Mouse (Mus musculus): Measurements from ENCODE around the gene Lta. TPM values are rescaled to one million over a fixed set of nuclear protein-coding genes. Genes with fewer than 3 reads are reported as not detected.
"Not testable (repeated sequence)": the region's sequence is repeated elsewhere in the genome, so short reads cannot be mapped to it uniquely, and the experiment has no call there.

Lta gene
- polyA plus RNA-seq, 1 experiment, result 0.19 TPM

- TF ChIP-seq CTCF (IDR thresholded peaks at IDR 0.05; ENCODE audit: extremely low read depth, insufficient read depth, low read length), result no peak
- no peak for TF ChIP-seq POLR2A (IDR thresholded peaks at IDR 0.05; ENCODE audit: extremely low read depth, insufficient read depth, low read length)
- peaks cover 12% of the 10 kb centered on the region; the same call in 1 of the 2 replicates for H3K4me1 ChIP-seq (ENCODE audit: control insufficient read depth, insufficient read depth, low read length)
- peak overlapping the region; percentile 95 for H3K27ac ChIP-seq (ENCODE audit: insufficient read depth, low read length)
- peak overlapping the region; percentile 94; the same call in 1 of the 2 replicates for H3K4me3 ChIP-seq (ENCODE audit: insufficient read depth, low read length)
Measured at GRCm38 (mm10) chr17:35240384-35241304, 35.5 kb upstream of the Lta start.

GRCm38 (mm10) chr17:35239700-35240099 is 34.5 kb upstream of the Lta start:
- TF ChIP-seq POLR2A (IDR thresholded peaks at IDR 0.05; ENCODE audit: extremely low read depth, insufficient read depth, low read length) (no peak), CTCF (IDR thresholded peaks at IDR 0.05; ENCODE audit: extremely low read depth, insufficient read depth, low read length) (no peak)
- Histone ChIP-seq H3K4me1 (ENCODE audit: control insufficient read depth, insufficient read depth, low read length) (peaks cover 12% of the 10 kb centered on the region; the same call in 1 of the 2 replicates), H3K4me3 (ENCODE audit: insufficient read depth, low read length) (no peak overlapping the region), H3K27ac (ENCODE audit: insufficient read depth, low read length) (no peak overlapping the region)

- Histone ChIP-seq H3K4me1 (ENCODE audit: control insufficient read depth, insufficient read depth, low read length) (peaks cover 6% of the 10 kb centered on the region; the same call in 1 of the 2 replicates), H3K27ac (ENCODE audit: insufficient read depth, low read length) (no peak overlapping the region), H3K4me3 (ENCODE audit: insufficient read depth, low read length) (peak overlapping the region; percentile 50)
- TF ChIP-seq CTCF (IDR thresholded peaks at IDR 0.05; ENCODE audit: extremely low read depth, insufficient read depth, low read length), result no peak
Measured at GRCm38 (mm10) chr17:35237504-35237903, 32.4 kb upstream of the Lta start.

- Histone ChIP-seq H3K4me3 (ENCODE audit: insufficient read depth, low read length) (peak overlapping the region; percentile 50), H3K27ac (ENCODE audit: insufficient read depth, low read length) (peak overlapping the region; percentile 52), H3K4me1 (ENCODE audit: control insufficient read depth, insufficient read depth, low read length) (peaks cover 6% of the 10 kb centered on the region; the same call in 1 of the 2 replicates)
- peak; percentile 57; the same call in 1 of the 2 replicates for TF ChIP-seq POLR2A (IDR thresholded peaks at IDR 0.05; ENCODE audit: extremely low read depth, insufficient read depth, low read length)
- TF ChIP-seq CTCF (IDR thresholded peaks at IDR 0.05; ENCODE audit: extremely low read depth, insufficient read depth, low read length), result no peak
Measured at GRCm38 (mm10) chr17:35236996-35237395, 31.8 kb upstream of the Lta start.

- Histone ChIP-seq H3K4me1 (ENCODE audit: control insufficient read depth, insufficient read depth, low read length) (peaks cover 6% of the 10 kb centered on the region; the same call in 1 of the 2 replicates), H3K27ac (ENCODE audit: insufficient read depth, low read length) (peak overlapping the region; percentile 80), H3K4me3 (ENCODE audit: insufficient read depth, low read length) (peak overlapping the region; percentile 50)
- TF ChIP-seq POLR2A (IDR thresholded peaks at IDR 0.05; ENCODE audit: extremely low read depth, insufficient read depth, low read length), result peak; percentile 83
- peak; percentile 94 for TF ChIP-seq CTCF (IDR thresholded peaks at IDR 0.05; ENCODE audit: extremely low read depth, insufficient read depth, low read length)
Measured at GRCm38 (mm10) chr17:35236390-35236746, 31.2 kb upstream of the Lta start.

- peaks cover 4% of the 10 kb centered on the region; the same call in 1 of the 2 replicates for H3K4me1 ChIP-seq (ENCODE audit: control insufficient read depth, insufficient read depth, low read length)
- H3K27ac ChIP-seq (ENCODE audit: insufficient read depth, low read length), result peak within 1 kb of the TSS; percentile 80
- TF ChIP-seq CTCF (IDR thresholded peaks at IDR 0.05; ENCODE audit: extremely low read depth, insufficient read depth, low read length) (no peak), POLR2A (IDR thresholded peaks at IDR 0.05; ENCODE audit: extremely low read depth, insufficient read depth, low read length) (peak; percentile 96)
- peak within 1 kb of the TSS; percentile 50 for H3K4me3 ChIP-seq (ENCODE audit: insufficient read depth, low read length)
Measured at GRCm38 (mm10) chr17:35235614-35236389, 30.7 kb upstream of the Lta start, which contains the start of gene Nfkbil1. Nfkbil1 (minus strand) TSS chr17:35235792.

- no peak for TF ChIP-seq POLR2A (IDR thresholded peaks at IDR 0.05; ENCODE audit: extremely low read depth, insufficient read depth, low read length)
- TF ChIP-seq CTCF (IDR thresholded peaks at IDR 0.05; ENCODE audit: extremely low read depth, insufficient read depth, low read length), result no peak
- peak overlapping the region; percentile 50 for H3K4me3 ChIP-seq (ENCODE audit: insufficient read depth, low read length)
- H3K4me1 ChIP-seq (ENCODE audit: control insufficient read depth, insufficient read depth, low read length), result no peaks in the 10 kb centered on the region
- peak overlapping the region; percentile 72 for H3K27ac ChIP-seq (ENCODE audit: insufficient read depth, low read length)
Measured at GRCm38 (mm10) chr17:35234903-35235302, 29.8 kb upstream of the Lta start.

GRCm38 (mm10) chr17:35234090-35234489 is 28.9 kb upstream of the Lta start:
- H3K4me1 ChIP-seq (ENCODE audit: control insufficient read depth, insufficient read depth, low read length); H3K27ac ChIP-seq (ENCODE audit: insufficient read depth, low read length); H3K4me3 ChIP-seq (ENCODE audit: insufficient read depth, low read length): not testable (repeated sequence)

GRCm38 (mm10) chr17:35233114-35233980 is 28.2 kb upstream of the Lta start, which contains the start of gene Atp6v1g2:
Atp6v1g2 (plus strand) TSS chr17:35233660.
- H3K27ac ChIP-seq (ENCODE audit: insufficient read depth, low read length), result no peak within 1 kb of the TSS
- H3K4me3 ChIP-seq (ENCODE audit: insufficient read depth, low read length), result peak within 1 kb of the TSS; percentile 50; the same call in 1 of the 2 replicates
- H3K4me1 ChIP-seq (ENCODE audit: control insufficient read depth, insufficient read depth, low read length), result no peaks in the 10 kb centered on the region
- no peak for TF ChIP-seq CTCF (IDR thresholded peaks at IDR 0.05; ENCODE audit: extremely low read depth, insufficient read depth, low read length)
- TF ChIP-seq POLR2A (IDR thresholded peaks at IDR 0.05; ENCODE audit: extremely low read depth, insufficient read depth, low read length), result no peak
